Mouse (Mus musculus) G1E (cell line): Measurements from ENCODE around the gene Tnpo1. TPM values are rescaled to one million over a fixed set of nuclear protein-coding genes. Genes with fewer than 3 reads are reported as not detected.

ENCODE experiments used
- ATAC-seq: 2 replicates; pipeline ENCODE4 v1.8.0; 2016; ENCODE audit warnings: mild to moderate bottlenecking; ENCODE audit not compliant: insufficient number of reproducible peaks, poor library complexity, low FRiP score, severe bottlenecking; ENCODE audit errors: extremely low read depth
- DNase-seq: peaks from one replicate; pipeline ENCODE4 v3.0.0; 2012; ENCODE audit warnings: low spot score
- H3K27me3 ChIP-seq: 2 replicates; pipeline ENCODE4 v1.6.1; 2012; ENCODE audit warnings: mild to moderate bottlenecking, low read length, inconsistent platforms; ENCODE audit not compliant: insufficient read depth
- H3K36me3 ChIP-seq: replicated peaks from 2 replicates; pipeline ENCODE3; 2012; ENCODE audit warnings: mild to moderate bottlenecking, inconsistent platforms
- H3K4me1 ChIP-seq: 2 replicates; pipeline ENCODE4 v1.6.1; 2012; ENCODE audit warnings: low read depth, low read length, inconsistent platforms, mixed read lengths; ENCODE audit not compliant: insufficient read depth
- H3K4me3 ChIP-seq: 2 replicates; pipeline ENCODE4 v1.5.1; 2012; ENCODE audit warnings: low read depth, mild to moderate bottlenecking, inconsistent platforms, low read length, moderate library complexity, mixed read lengths
- H3K9me3 ChIP-seq: replicated peaks from 2 replicates; pipeline ENCODE4 v1.6.1; 2012; ENCODE audit warnings: inconsistent platforms
- CTCF ChIP-seq: IDR thresholded peaks from 2 replicates; pipeline ENCODE4 v1.5.1; 2012; ENCODE audit warnings: low read depth, low read length, inconsistent platforms, mixed read lengths
- GATA1 ChIP-seq: IDR thresholded peaks from 2 replicates; pipeline ENCODE4 v1.6.1; 2012; ENCODE audit warnings: borderline replicate concordance, low read length, inconsistent platforms, mixed read lengths
- GATA2 ChIP-seq: IDR thresholded peaks from 2 replicates; pipeline ENCODE4 v1.6.1; 2012; ENCODE audit warnings: low read depth, low read length, inconsistent platforms, borderline replicate concordance
- POLR2AphosphoS5 ChIP-seq: IDR thresholded peaks from 2 replicates; pipeline ENCODE4 v1.6.1; 2012; ENCODE audit warnings: low read depth, low read length, inconsistent platforms; ENCODE audit not compliant: insufficient replicate concordance
- TAL1 ChIP-seq: conservative IDR thresholded peaks from 2 replicates; pipeline ENCODE4 v1.6.1; 2012; ENCODE audit warnings: low read depth, low read length, inconsistent platforms, mixed read lengths
- polyA plus RNA-seq: library from polyadenylated mRNA; stranded (reverse); fragments of >175 nt; gene quantifications from 2 replicates; pipeline ENCODE4 v1.2.3, GENCODE M21; 2012
- total RNA-seq, 2 experiments: library from RNA; stranded (forward) in 1 of 2; stranded (reverse) in 1 of 2; fragments of 200-1000 nt in 1 of 2; fragments of >200 nt in 1 of 2; fragmentation: Nextera tagmentation in 1 of 2; gene quantifications; 2 replicates each; pipeline ENCODE4 v1.2.3; 2014 to 2017

Gene Tnpo1
- total and polyA plus RNA-seq, 3 experiments, result 13.1 to 147 (median 112) TPM

DNA sequence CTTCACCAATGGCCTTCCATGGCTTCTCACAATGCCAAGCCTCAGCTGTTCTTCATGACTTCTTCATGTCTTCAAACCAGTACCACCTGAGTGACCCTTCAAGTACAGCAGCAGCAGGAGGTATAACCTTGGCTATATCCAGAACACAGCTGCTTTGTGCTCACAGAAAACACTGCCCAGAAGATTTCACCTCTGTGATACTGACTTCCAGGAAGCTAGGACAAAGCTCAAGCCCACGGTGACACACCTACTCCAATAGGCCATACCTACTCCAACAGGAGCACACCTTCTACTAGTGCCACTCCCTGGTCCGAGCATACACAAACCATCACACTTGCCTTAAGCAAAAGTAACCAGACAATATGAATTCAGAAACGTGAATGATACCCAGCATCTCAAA, 3.4 kb downstream of the Tnpo1 start:
- Histone ChIP-seq H3K36me3 (peaks cover 50% of the 10 kb centered on the region), H3K4me1 (peaks cover 47% of the 10 kb centered on the region), H3K27me3 (no peaks in the 10 kb centered on the region), H3K4me3 (no peak overlapping the region), H3K9me3 (no peaks in the 10 kb centered on the region)
- no peak for TF ChIP-seq CTCF
- no peak for TF ChIP-seq POLR2AphosphoS5
- no peak for TF ChIP-seq GATA2
- ATAC-seq (no peak), DNase-seq (no peak)

DNA sequence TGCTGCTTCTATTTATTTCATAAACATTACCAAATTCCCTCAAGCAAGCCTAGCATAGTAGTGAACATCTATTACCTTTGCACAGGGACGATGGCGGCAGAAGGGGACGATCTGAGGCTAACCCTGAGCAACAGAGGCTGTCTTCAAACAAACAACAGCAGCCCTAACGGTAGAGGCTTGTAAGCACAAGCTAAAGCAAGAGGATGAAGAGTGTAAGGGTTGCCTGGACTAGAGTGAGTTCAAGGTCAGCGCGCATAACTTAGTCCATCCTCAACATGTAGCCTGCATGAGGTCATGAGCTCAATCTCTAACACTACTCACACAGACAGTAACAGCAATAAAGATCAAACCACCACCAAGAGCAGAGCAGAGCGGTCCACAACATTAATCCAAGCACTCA, 4.9 kb downstream of the Tnpo1 start:
- no peak for TF ChIP-seq GATA2
- no peak for TF ChIP-seq GATA1
- TF ChIP-seq CTCF, result no peak
- TF ChIP-seq TAL1, result no peak
- TF ChIP-seq POLR2AphosphoS5, result no peak

DNA sequence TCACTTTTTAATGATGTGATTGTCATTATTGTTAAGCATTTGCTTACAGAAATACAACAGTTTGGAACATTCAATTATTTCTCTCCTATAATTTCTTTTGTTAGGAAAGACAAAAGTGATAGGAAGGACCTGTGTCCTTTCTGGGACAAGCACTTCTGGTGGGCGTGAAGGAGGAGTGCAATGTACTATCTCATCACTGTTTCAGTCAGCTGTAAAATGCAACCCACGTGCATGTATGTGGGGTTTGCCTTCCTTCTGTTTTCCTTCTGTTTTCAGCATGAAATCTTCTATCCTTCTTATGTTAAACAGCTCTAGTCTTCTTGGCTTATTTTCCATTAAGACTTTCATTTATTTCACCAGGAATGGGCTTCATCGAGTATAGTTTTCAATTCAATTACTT, 5.9 kb downstream of the Tnpo1 start:
- Histone ChIP-seq H3K36me3 (peaks cover 62% of the 10 kb centered on the region), H3K4me1 (peaks cover 50% of the 10 kb centered on the region), H3K4me3 (no peak overlapping the region), H3K27me3 (no peaks in the 10 kb centered on the region), H3K9me3 (no peaks in the 10 kb centered on the region)
- ATAC-seq, result no peak
- TF ChIP-seq CTCF, result no peak
- no peak for DNase-seq

More for the DNA sequence above, 4.9 kb downstream of the Tnpo1 start:
- no peaks in the 10 kb centered on the region for H3K27me3 ChIP-seq
- H3K4me3 ChIP-seq, result no peak overlapping the region
- DNase-seq (no peak), ATAC-seq (no peak)
- peaks cover 56% of the 10 kb centered on the region for H3K36me3 ChIP-seq
- H3K4me1 ChIP-seq, result peaks cover 44% of the 10 kb centered on the region
- no peaks in the 10 kb centered on the region for H3K9me3 ChIP-seq

DNA sequence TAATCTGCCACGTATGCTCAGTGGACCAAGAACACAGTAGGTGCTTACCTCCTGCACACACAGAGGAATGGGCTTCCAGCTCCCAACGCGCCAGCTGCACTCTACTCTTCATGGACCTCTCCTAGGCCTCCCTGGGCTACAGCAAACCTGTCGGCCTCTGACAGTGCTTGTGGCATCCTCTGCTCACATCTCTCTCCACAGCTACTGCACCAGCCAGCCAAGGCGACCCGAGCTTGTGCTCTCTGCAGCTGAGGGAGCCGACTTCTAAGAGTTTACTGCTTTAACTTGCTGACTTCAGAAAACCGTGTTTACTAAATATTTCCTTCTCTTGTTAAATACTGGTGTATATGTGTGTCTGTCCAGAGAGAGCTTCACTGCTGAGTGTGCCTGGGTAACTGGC, 6.5 kb downstream of the Tnpo1 start:
- Histone ChIP-seq H3K9me3 (no peaks in the 10 kb centered on the region), H3K36me3 (peaks cover 68% of the 10 kb centered on the region), H3K4me1 (peaks cover 50% of the 10 kb centered on the region), H3K27me3 (no peaks in the 10 kb centered on the region), H3K4me3 (no peak overlapping the region)
- no peak for TF ChIP-seq TAL1
- no peak for TF ChIP-seq GATA2
- no peak for TF ChIP-seq CTCF
- no peak for TF ChIP-seq POLR2AphosphoS5
- TF ChIP-seq GATA1, result no peak
- ATAC-seq (no peak), DNase-seq (no peak)

DNA sequence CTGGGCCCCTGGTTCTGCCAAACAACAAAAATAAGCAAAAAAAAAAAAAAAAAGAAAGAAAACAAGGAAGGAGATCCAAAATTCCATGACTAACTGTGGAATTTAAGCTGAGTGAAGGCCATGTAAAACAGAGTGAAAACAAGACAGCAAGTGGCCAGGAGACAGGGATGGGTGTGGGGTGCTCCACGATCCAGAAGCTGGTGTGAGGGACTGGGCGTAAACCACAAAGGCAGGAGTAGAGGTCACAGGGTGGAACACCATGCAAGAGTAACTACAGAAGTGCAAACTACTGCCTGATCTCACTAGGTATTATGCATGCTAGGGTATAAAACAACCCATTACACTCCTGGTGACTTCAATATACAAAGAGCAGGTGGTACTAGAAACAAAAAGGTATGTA, 8.3 kb downstream of the Tnpo1 start:
- Histone ChIP-seq H3K4me1 (peaks cover 47% of the 10 kb centered on the region), H3K27me3 (no peaks in the 10 kb centered on the region), H3K4me3 (no peak overlapping the region), H3K9me3 (no peaks in the 10 kb centered on the region), H3K36me3 (peaks cover 67% of the 10 kb centered on the region)
- DNase-seq (no peak), ATAC-seq (no peak)
- TF ChIP-seq POLR2AphosphoS5 (no peak), GATA2 (no peak), TAL1 (no peak), CTCF (no peak), GATA1 (no peak)

GRCm38 (mm10) chr13:98915591-98915990, 10.6 kb downstream of the Tnpo1 start:
- Histone ChIP-seq H3K4me3 (no peak overlapping the region), H3K9me3 (no peaks in the 10 kb centered on the region), H3K36me3 (peaks cover 54% of the 10 kb centered on the region), H3K27me3 (no peaks in the 10 kb centered on the region), H3K4me1 (peaks cover 51% of the 10 kb centered on the region)
- DNase-seq, result no peak
- no peak for TF ChIP-seq CTCF
- no peak for TF ChIP-seq TAL1
- TF ChIP-seq POLR2AphosphoS5, result no peak
- no peak for TF ChIP-seq GATA1
- no peak for TF ChIP-seq GATA2
- ATAC-seq, result no peak

DNA sequence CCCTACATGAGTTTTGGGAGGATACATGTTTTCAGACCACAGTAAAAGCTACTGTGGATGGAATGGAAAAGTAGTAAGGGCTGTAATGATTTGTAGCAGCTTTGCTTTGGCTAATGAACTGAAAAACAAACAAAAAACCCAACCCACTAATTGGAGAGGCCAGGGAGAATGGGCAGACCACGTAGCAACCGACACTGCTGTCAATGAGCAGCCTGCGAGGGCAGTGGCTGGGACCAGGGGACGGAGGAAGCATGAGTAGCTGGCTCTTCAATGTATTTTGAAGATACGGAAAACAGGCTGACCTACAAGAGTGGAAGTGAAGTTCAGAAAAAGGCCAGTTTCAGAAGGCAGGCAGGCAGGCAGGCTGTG, 11.4 kb downstream of the Tnpo1 start:
- no peak for DNase-seq
- Histone ChIP-seq H3K27me3 (no peaks in the 10 kb centered on the region), H3K4me3 (no peak overlapping the region), H3K9me3 (no peaks in the 10 kb centered on the region), H3K36me3 (peaks cover 50% of the 10 kb centered on the region), H3K4me1 (peaks cover 50% of the 10 kb centered on the region)
- TF ChIP-seq TAL1, result no peak
- TF ChIP-seq GATA1, result no peak
- TF ChIP-seq GATA2, result no peak
- TF ChIP-seq POLR2AphosphoS5, result no peak
- TF ChIP-seq CTCF, result no peak
- no peak for ATAC-seq
